Mouse (Mus musculus) hindbrain, embryonic 10.5 days (tissue): ENCODE data around the gene Psmd11. TPM values are rescaled to one million over a fixed set of nuclear protein-coding genes. Genes with fewer than 3 reads are reported as not detected.

Source experiments
- polyA plus RNA-seq: library from polyadenylated mRNA; unstranded; fragments of >200 nt; fragmentation: Nextera tagmentation; extraction: Ambion mirVana; gene quantifications from 2 replicates; pipeline ENCODE4 v1.2.1, GENCODE M21; 2016

Psmd11 gene
- polyA plus RNA-seq, 1 experiment from 2014 or later, result 344 TPM

Other genes with a start within 250 kb of the Psmd11 start
- gene Rnf135, start 244.8 kb upstream of the Psmd11 start, polyA plus RNA-seq, result 5.0 and 5.2 TPM in 2 replicates
- gene Rhot1, start 219.6 kb upstream of the Psmd11 start, polyA plus RNA-seq, result 56.0 and 56.1 TPM in 2 replicates
- gene Rhbdl3, start 127.7 kb upstream of the Psmd11 start, polyA plus RNA-seq, result 10.2 and 18.0 TPM in 2 replicates
- 19.4 and 24.4 TPM in 2 replicates for gene 5730455P16Rik, start 50.6 kb upstream of the Psmd11 start, polyA plus RNA-seq
- gene Zfp207, start 45.3 kb upstream of the Psmd11 start, polyA plus RNA-seq, result 244 and 296 TPM in 2 replicates
- gene Cdk5r1, start 48.4 kb downstream of the Psmd11 start, polyA plus RNA-seq, result 7.0 and 18.0 TPM in 2 replicates